11 mouse cellular contexts compared by ENCODE assay signal in genomic region chr12:40788621-40789111, GRCm38 (mm10).
DNase-seq lines count a peak whose midpoint lies in the region; ATAC-seq and TF ChIP-seq lines count a peak whose summit lies in the region.
"Had no signal": no experiment of that assay in that cellular context is flagged by ENCODE, and none has a peak within 500 bp of the region (broad histone marks: within the 10 kb centered on the region; RNA-seq: fewer than 3 reads in every experiment).

No protein-coding gene starts in this region.

- peaks cover 31% of the 10 kb centered on the region for H3K4me1 ChIP-seq in hindbrain, embryonic 14.5 days (replicated peaks; ENCODE audit: control insufficient read depth, insufficient read depth, low read length)
- H3K4me1 ChIP-seq in hindbrain, embryonic 11.5 days (replicated peaks; ENCODE audit: control insufficient read depth, insufficient read depth, low read length), result no peaks in the 10 kb centered on the region
- H3K4me1 ChIP-seq in midbrain, embryonic 14.5 days (ENCODE audit: control insufficient read depth, insufficient read depth, low read length), result peaks cover 22% of the 10 kb centered on the region
- peaks cover 11% of the 10 kb centered on the region for H3K4me1 ChIP-seq in midbrain, embryonic 11.5 days (ENCODE audit: control insufficient read depth, insufficient read depth, low read length)
- peaks cover 12% of the 10 kb centered on the region for H3K4me1 ChIP-seq in embryonic fibroblast, embryonic 13.5 days (ENCODE audit: control insufficient read depth, insufficient read depth, low read length)
- H3K4me1 ChIP-seq in neural tube, embryonic 12.5 days, result peaks cover 22% of the 10 kb centered on the region
- peaks cover 47% of the 10 kb centered on the region for H3K4me1 ChIP-seq in forebrain, embryonic 10.5 days
- H3K4me1 ChIP-seq: megakaryocyte, embryonic 14.5 days had no signal

- no peaks in the 10 kb centered on the region for H3K27me3 ChIP-seq in hindbrain, embryonic 14.5 days (ENCODE audit: control insufficient read depth, insufficient read depth, low read length)
- no peaks in the 10 kb centered on the region for H3K27me3 ChIP-seq in hindbrain, embryonic 11.5 days (ENCODE audit: control insufficient read depth, insufficient read depth, low read length)
- no peaks in the 10 kb centered on the region for H3K27me3 ChIP-seq in midbrain, embryonic 14.5 days (ENCODE audit: control insufficient read depth, insufficient read depth, low read length)
- H3K27me3 ChIP-seq in midbrain, embryonic 11.5 days (ENCODE audit: control insufficient read depth, insufficient read depth, low read length), result no peaks in the 10 kb centered on the region
- H3K27me3 ChIP-seq in neural tube, embryonic 12.5 days (replicated peaks), result no peaks in the 10 kb centered on the region
- H3K27me3 ChIP-seq in forebrain, embryonic 10.5 days (ENCODE audit: poor library complexity, severe bottlenecking), result peaks cover 5% of the 10 kb centered on the region; the same call in 1 of the 2 replicates

- H3K4me2 ChIP-seq in hindbrain, embryonic 14.5 days (replicated peaks), result no peak overlapping the region
- H3K4me2 ChIP-seq in hindbrain, embryonic 11.5 days (replicated peaks; ENCODE audit: low read depth, low read length), result no peak overlapping the region
- H3K4me2 ChIP-seq in midbrain, embryonic 14.5 days (ENCODE audit: low read length), result no peak overlapping the region
- H3K4me2 ChIP-seq in midbrain, embryonic 11.5 days, result no peak overlapping the region
- no peak overlapping the region for H3K4me2 ChIP-seq in neural tube, embryonic 12.5 days (replicated peaks)

- TF ChIP-seq POLR2A in embryonic fibroblast, embryonic 13.5 days (IDR thresholded peaks at IDR 0.05; ENCODE audit: low read depth, low read length), result no peak

- H3K4me3 ChIP-seq in hindbrain, embryonic 14.5 days (replicated peaks; ENCODE audit: low read length), result no peak overlapping the region
- no peak overlapping the region for H3K4me3 ChIP-seq in hindbrain, embryonic 11.5 days (ENCODE audit: low read depth, low read length)
- H3K4me3 ChIP-seq in midbrain, embryonic 14.5 days (replicated peaks; ENCODE audit: low read depth, low read length), result no peak overlapping the region
- H3K4me3 ChIP-seq in midbrain, embryonic 11.5 days (ENCODE audit: low read depth, low read length), result no peak overlapping the region
- no peak overlapping the region for H3K4me3 ChIP-seq in embryonic fibroblast, embryonic 13.5 days (ENCODE audit: insufficient read depth, low read length)
- H3K4me3 ChIP-seq in neural tube, embryonic 12.5 days, result no peak overlapping the region
- no peak overlapping the region for H3K4me3 ChIP-seq in forebrain, embryonic 10.5 days
- H3K4me3 ChIP-seq: megakaryocyte, embryonic 14.5 days had no signal

- no peak for TF ChIP-seq CTCF in embryonic fibroblast, embryonic 13.5 days (IDR thresholded peaks at IDR 0.05; ENCODE audit: borderline replicate concordance, insufficient read depth, low read length)

- H3K9ac ChIP-seq in hindbrain, embryonic 14.5 days, result no peak overlapping the region
- H3K9ac ChIP-seq in hindbrain, embryonic 11.5 days (ENCODE audit: low read depth, low read length), result no peak overlapping the region
- no peak overlapping the region for H3K9ac ChIP-seq in midbrain, embryonic 14.5 days (replicated peaks; ENCODE audit: low read length)
- H3K9ac ChIP-seq in midbrain, embryonic 11.5 days (ENCODE audit: low read length), result no peak overlapping the region
- H3K9ac ChIP-seq in neural tube, embryonic 12.5 days, result no peak overlapping the region

- peak overlapping the region; percentile 35; the same call in 1 of the 2 replicates for H3K27ac ChIP-seq in hindbrain, embryonic 14.5 days
- H3K27ac ChIP-seq in hindbrain, embryonic 11.5 days (ENCODE audit: low read depth, low read length), result no peak overlapping the region
- 0 out of 2 replicates have a peak overlapping the region, but pooled peaks have one; percentile 28 for H3K27ac ChIP-seq in midbrain, embryonic 14.5 days (replicated peaks; ENCODE audit: low read depth, low read length)
- no peak overlapping the region for H3K27ac ChIP-seq in midbrain, embryonic 11.5 days (ENCODE audit: low read depth, low read length)
- H3K27ac ChIP-seq in embryonic fibroblast, embryonic 13.5 days (ENCODE audit: insufficient read depth, low read length), result peak overlapping the region; percentile 96
- H3K27ac ChIP-seq in neural tube, embryonic 12.5 days, result no peak overlapping the region
- no peak overlapping the region for H3K27ac ChIP-seq in forebrain, embryonic 10.5 days

- H3K9me3 ChIP-seq in hindbrain, embryonic 14.5 days (ENCODE audit: control insufficient read depth, low read length), result no peaks in the 10 kb centered on the region
- H3K9me3 ChIP-seq in hindbrain, embryonic 11.5 days (ENCODE audit: control insufficient read depth, low read length), result no peaks in the 10 kb centered on the region
- H3K9me3 ChIP-seq in midbrain, embryonic 14.5 days (ENCODE audit: control insufficient read depth, low read length), result no peaks in the 10 kb centered on the region
- H3K9me3 ChIP-seq in midbrain, embryonic 11.5 days (ENCODE audit: control insufficient read depth, low read length), result no peaks in the 10 kb centered on the region
- no peaks in the 10 kb centered on the region for H3K9me3 ChIP-seq in neural tube, embryonic 12.5 days
- no peaks in the 10 kb centered on the region for H3K9me3 ChIP-seq in forebrain, embryonic 10.5 days
- H3K9me3 ChIP-seq: G1E; megakaryocyte, embryonic 14.5 days had no signal

- DNase-seq in hindbrain, embryonic 14.5 days (ENCODE audit: low spot score), result no peak
- no peak for DNase-seq in hindbrain, embryonic 11.5 days (ENCODE audit: low spot score)
- no peak for DNase-seq in midbrain, embryonic 14.5 days
- no peak for DNase-seq in midbrain, embryonic 11.5 days (ENCODE audit: low spot score, missing footprints)
- DNase-seq in urinary bladder, postnatal 14 days (ENCODE audit: low spot score), result no peak
- no peak for DNase-seq in forebrain, embryonic 10.5 days (ENCODE audit: extremely low spot score, low spot score)
- DNase-seq: embryo, embryonic 11 days had no signal

- no peaks in the 10 kb centered on the region for H3K36me3 ChIP-seq in hindbrain, embryonic 14.5 days (replicated peaks; ENCODE audit: control insufficient read depth, insufficient read depth)
- no peaks in the 10 kb centered on the region for H3K36me3 ChIP-seq in hindbrain, embryonic 11.5 days (ENCODE audit: control insufficient read depth, insufficient read depth, low read length)
- H3K36me3 ChIP-seq in midbrain, embryonic 14.5 days (ENCODE audit: control insufficient read depth, insufficient read depth, low read length), result no peaks in the 10 kb centered on the region
- H3K36me3 ChIP-seq in midbrain, embryonic 11.5 days (ENCODE audit: control insufficient read depth, insufficient read depth, low read length), result no peaks in the 10 kb centered on the region
- H3K36me3 ChIP-seq in neural tube, embryonic 12.5 days, result no peaks in the 10 kb centered on the region
- H3K36me3 ChIP-seq in forebrain, embryonic 10.5 days (replicated peaks), result no peaks in the 10 kb centered on the region
- H3K36me3 ChIP-seq: G1E had no signal

- 34% methylated on average over 3 of the region's 3 CpGs for WGBS in hindbrain, embryonic 14.5 days
- WGBS in hindbrain, embryonic 11.5 days, result 46% methylated on average over 3 of the region's 3 CpGs
- 42% methylated on average over 3 of the region's 3 CpGs for WGBS in midbrain, embryonic 14.5 days
- WGBS in midbrain, embryonic 11.5 days, result 38% methylated on average over 3 of the region's 3 CpGs
- WGBS in neural tube, embryonic 12.5 days, result 6% methylated on average over 3 of the region's 3 CpGs
- WGBS in forebrain, embryonic 10.5 days, result 33% methylated on average over 3 of the region's 3 CpGs

- ATAC-seq in hindbrain, embryonic 14.5 days (ENCODE audit: low FRiP score), result no peak
- no peak for ATAC-seq in hindbrain, embryonic 11.5 days (ENCODE audit: low FRiP score)
- no peak for ATAC-seq in midbrain, embryonic 14.5 days (ENCODE audit: low FRiP score, low TSS enrichment)
- ATAC-seq in midbrain, embryonic 11.5 days (ENCODE audit: low FRiP score), result no peak
- 0 out of 2 replicates have a peak, but pooled peaks have one; percentile 22 for ATAC-seq in neural tube, embryonic 12.5 days (ENCODE audit: low FRiP score, low read depth)

Comparison
In these comparisons a context has a peak if more than half of its experiments do, and no peak if none do; other contexts are left out.
1. H3K27ac ChIP-seq: peak in hindbrain, embryonic 14.5 days (single experiment), midbrain, embryonic 14.5 days (single experiment) and embryonic fibroblast, embryonic 13.5 days (single experiment); none in hindbrain, embryonic 11.5 days (single experiment), midbrain, embryonic 11.5 days (single experiment), neural tube, embryonic 12.5 days (single experiment) and forebrain, embryonic 10.5 days (single experiment).